Mouse (Mus musculus) common myeloid progenitor, adult 5-6 weeks (primary cell): ENCODE results near the gene Mtcp1. TPM values are rescaled to one million over a fixed set of nuclear protein-coding genes. Genes with fewer than 3 reads are reported as not detected.

Source experiments
- ATAC-seq: replicated peaks from 2 replicates; pipeline ENCODE4 v1.8.0; 2016; ENCODE audit warnings: low read depth, mild to moderate bottlenecking, moderate TSS enrichment, inconsistent platforms; ENCODE audit not compliant: poor library complexity, severe bottlenecking
- total RNA-seq: library from RNA; stranded (forward); fragments of 200-1000, 187-1606 nt; gene quantifications from 2 replicates; pipeline ENCODE4 v1.2.3, GENCODE M21; 2017

The Mtcp1 gene
- 8.3 and 13.1 TPM in 2 replicates for total RNA-seq

GRCm38 (mm10) chrX:75415936-75416785 is at the start of gene Mtcp1, which contains the start of the genes Cmc4 and Brcc3:
Mtcp1 (minus strand) TSS chrX:75416588.
Cmc4 (minus strand) TSS chrX:75416584.
Brcc3 (plus strand) TSS chrX:75416628.
- peak; percentile 98 for ATAC-seq

GRCm38 (mm10) chrX:75454597-75454996 is 38.2 kb upstream of the Mtcp1 start:
- ATAC-seq = peak; percentile 65

GRCm38 (mm10) chrX:75409711-75410110 is 6.7 kb downstream of the Mtcp1 start:
- no peak for ATAC-seq

GRCm38 (mm10) chrX:75403350-75403749 is 13.0 kb downstream of the Mtcp1 start:
- peak; percentile 16; the same call in 1 of the 2 replicates for ATAC-seq

- ATAC-seq = peak; percentile 98
Observed at GRCm38 (mm10) chrX:75402668-75403067, 13.7 kb downstream of the Mtcp1 start.

- ATAC-seq = no peak
Observed at GRCm38 (mm10) chrX:75399471-75399870, 16.9 kb downstream of the Mtcp1 start.

- ATAC-seq = peak; percentile 98
Observed at GRCm38 (mm10) chrX:75382195-75382771, 34.1 kb downstream of the Mtcp1 start, which contains the start of the genes Fundc2 and F8. Fundc2 (plus strand) TSS chrX:75382399. F8 (minus strand) TSS chrX:75382615.

GRCm38 (mm10) chrX:75381699-75382098 is 34.7 kb downstream of the Mtcp1 start:
- ATAC-seq = 0 out of 2 replicates have a peak, but pooled peaks have one; percentile 1

GRCm38 (mm10) chrX:75381176-75381575 is 35.2 kb downstream of the Mtcp1 start:
- ATAC-seq = no peak

- ATAC-seq = peak; percentile 50; the same call in 1 of the 2 replicates
Observed at GRCm38 (mm10) chrX:75376815-75377214, 39.6 kb downstream of the Mtcp1 start.

GRCm38 (mm10) chrX:75372666-75373425 is 43.5 kb downstream of the Mtcp1 start:
- ATAC-seq = no peak

GRCm38 (mm10) chrX:75370197-75370596 is 46.2 kb downstream of the Mtcp1 start:
- ATAC-seq = no peak

Other genes with a start within 250 kb of the Mtcp1 start
- 74.0 and 116 TPM in 2 replicates for gene Fundc2, start 34.2 kb downstream of the Mtcp1 start, total RNA-seq
- gene F8, start 34.0 kb downstream of the Mtcp1 start, total RNA-seq = 0.64 and 1.3 TPM in 2 replicates
- gene Cmc4, start within 50 bp of the Mtcp1 start, total RNA-seq = 5.4 and 13.7 TPM in 2 replicates
- 34.0 and 41.9 TPM in 2 replicates for gene Brcc3, start within 50 bp of the Mtcp1 start, total RNA-seq
- 149 and 163 TPM in 2 replicates for gene Vbp1, start 97.7 kb upstream of the Mtcp1 start, total RNA-seq
- not detected in 2 replicates for gene Rab39b, start 161.6 kb upstream of the Mtcp1 start, total RNA-seq